Mouse (Mus musculus) lung, postnatal 4 days (tissue): Measurements from ENCODE around the gene Gne.
"Not testable (repeated sequence)": the region's sequence is repeated elsewhere in the genome, so short reads cannot be mapped to it uniquely, and the experiment has no call there.

Experiments
- DNase-seq, 2 experiments: peaks; one replicate each; pipeline ENCODE4 v3.0.0; 2021

The Gne gene

GRCm38 (mm10) chr4:44072146-44072872 lies 11.7 kb downstream of the Gne start:
- DNase-seq, result peak; percentile 94 to 96

- DNase-seq, result no peak
Measured at GRCm38 (mm10) chr4:44071741-44072145, 12.2 kb downstream of the Gne start.

GRCm38 (mm10) chr4:44070641-44071040 lies 13.3 kb downstream of the Gne start:
- DNase-seq, result no peak

GRCm38 (mm10) chr4:44069411-44069810 lies 14.6 kb downstream of the Gne start:
- DNase-seq, result no peak

GRCm38 (mm10) chr4:44068736-44069135 lies 15.2 kb downstream of the Gne start:
- DNase-seq, result no peak

GRCm38 (mm10) chr4:44066891-44067290 lies 17.1 kb downstream of the Gne start:
- DNase-seq, result no peak

GRCm38 (mm10) chr4:44065355-44066025 lies 18.5 kb downstream of the Gne start:
- DNase-seq, result peak; percentile 86 to 94

- no peak for DNase-seq
Measured at GRCm38 (mm10) chr4:44062816-44063215, 21.2 kb downstream of the Gne start.

- no peak for DNase-seq
Measured at GRCm38 (mm10) chr4:44062062-44062461, 21.9 kb downstream of the Gne start.

GRCm38 (mm10) chr4:44059674-44060073 lies 24.3 kb downstream of the Gne start:
- no peak for DNase-seq

GRCm38 (mm10) chr4:44049812-44050211 lies 34.2 kb downstream of the Gne start:
- DNase-seq, result peak in 1 of 2 experiments; percentile 27

- no peak for DNase-seq
Measured at GRCm38 (mm10) chr4:44046066-44046465, 37.9 kb downstream of the Gne start.

GRCm38 (mm10) chr4:44044685-44045356 lies 39.2 kb downstream of the Gne start:
- no peak for DNase-seq

GRCm38 (mm10) chr4:44043182-44043581 lies 40.8 kb downstream of the Gne start:
- DNase-seq, result not testable (repeated sequence)

- no peak for DNase-seq
Measured at GRCm38 (mm10) chr4:44042429-44042828, 41.5 kb downstream of the Gne start.

GRCm38 (mm10) chr4:44040802-44041201 lies 43.2 kb downstream of the Gne start:
- no peak for DNase-seq

- no peak for DNase-seq
Measured at GRCm38 (mm10) chr4:44036455-44036854, 47.5 kb downstream of the Gne start.

GRCm38 (mm10) chr4:44031521-44031920 lies 52.5 kb downstream of the Gne start:
- no peak for DNase-seq

- DNase-seq, result no peak
Measured at GRCm38 (mm10) chr4:44029661-44030066, 54.3 kb downstream of the Gne start.

- DNase-seq, result no peak
Measured at GRCm38 (mm10) chr4:44028303-44029135, 55.5 kb downstream of the Gne start.

- DNase-seq, result no peak
Measured at GRCm38 (mm10) chr4:44025570-44025969, 58.4 kb downstream of the Gne start.

GRCm38 (mm10) chr4:44024241-44024640 lies 59.7 kb downstream of the Gne start:
- DNase-seq, result peak in 1 of 2 experiments; percentile 9

- DNase-seq, result no peak
Measured at GRCm38 (mm10) chr4:44023681-44024080, 60.3 kb downstream of the Gne start.
